Mouse (Mus musculus): ENCODE results near the gene Cntfr. TPM values are rescaled to one million over a fixed set of nuclear protein-coding genes. Genes with fewer than 3 reads are reported as not detected.
A peak's percentile ranks its signal among the peaks of the same experiment; 100 is the strongest.
"Not testable (repeated sequence)": the region's sequence is repeated elsewhere in the genome, so short reads cannot be mapped to it uniquely, and the experiment has no call there.

The Cntfr gene
- 0.77 and 1.1 TPM in 2 replicates for polyA plus RNA-seq (2015; fragmentation: Nextera tagmentation; extraction: Ambion mirVana)

GRCm38 (mm10) chr4:41696930-41697841, at the start of gene Cntfr:
TSS of gene Cntfr (minus strand) at chr4:41697089.
- H3K36me3 ChIP-seq (ENCODE audit: insufficient read depth, low read length); H3K4me3 ChIP-seq (ENCODE audit: low read depth, low read length); H3K9ac ChIP-seq (replicated peaks; ENCODE audit: low read depth); H3K4me1 ChIP-seq (ENCODE audit: insufficient read depth, low read depth, low read length); H3K9me3 ChIP-seq (ENCODE audit: low read length); ATAC-seq; H3K27me3 ChIP-seq (replicated peaks; ENCODE audit: insufficient read depth, low read length); H3K27ac ChIP-seq (ENCODE audit: low read length): not testable (repeated sequence)
- WGBS: 24% methylated on average over 20 of the region's 40 CpGs
- 0 out of 2 replicates have a peak within 1 kb of the TSS, but pooled peaks have one; percentile 14 for H3K4me2 ChIP-seq (replicated peaks; ENCODE audit: low read depth, low read length)
- DNase-seq (ENCODE audit: low spot score): peak; percentile 67
- peak; percentile 77 for TF ChIP-seq CTCF (IDR thresholded peaks at IDR 0.05)

- H3K4me3 ChIP-seq (ENCODE audit: low read depth, low read length): no peak overlapping the region
- WGBS: 46% methylated on average over 1 of the region's 1 CpGs
- H3K36me3 ChIP-seq (ENCODE audit: insufficient read depth, low read length): no peaks in the 10 kb centered on the region
- no peak overlapping the region for H3K9ac ChIP-seq (replicated peaks; ENCODE audit: low read depth)
- no peaks in the 10 kb centered on the region for H3K27me3 ChIP-seq (replicated peaks; ENCODE audit: insufficient read depth, low read length)
- DNase-seq (ENCODE audit: low spot score): no peak
- TF ChIP-seq EP300 (IDR thresholded peaks at IDR 0.05) (no peak), CTCF (IDR thresholded peaks at IDR 0.05) (no peak)
- peaks cover 5% of the 10 kb centered on the region; the same call in 1 of the 2 replicates for H3K4me1 ChIP-seq (ENCODE audit: insufficient read depth, low read depth, low read length)
- no peaks in the 10 kb centered on the region for H3K9me3 ChIP-seq (ENCODE audit: low read length)
- no peak for ATAC-seq
- no peak overlapping the region for H3K27ac ChIP-seq (ENCODE audit: low read length)
- H3K4me2 ChIP-seq (replicated peaks; ENCODE audit: low read depth, low read length): no peak overlapping the region
Measured at GRCm38 (mm10) chr4:41745021-41745420, 48.1 kb upstream of the Cntfr start.

GRCm38 (mm10) chr4:41744131-41744530, 47.2 kb upstream of the Cntfr start:
- H3K9me3 ChIP-seq (ENCODE audit: low read length): no peaks in the 10 kb centered on the region
- DNase-seq (ENCODE audit: low spot score) (no peak), ATAC-seq (no peak)
- H3K36me3 ChIP-seq (ENCODE audit: insufficient read depth, low read length): no peaks in the 10 kb centered on the region
- H3K9ac ChIP-seq (replicated peaks; ENCODE audit: low read depth): no peak overlapping the region
- peaks cover 7% of the 10 kb centered on the region; the same call in 1 of the 2 replicates for H3K4me1 ChIP-seq (ENCODE audit: insufficient read depth, low read depth, low read length)
- WGBS: 61% methylated on average over 2 of the region's 2 CpGs
- TF ChIP-seq CTCF (IDR thresholded peaks at IDR 0.05) (no peak), EP300 (IDR thresholded peaks at IDR 0.05) (no peak)
- H3K4me2 ChIP-seq (replicated peaks; ENCODE audit: low read depth, low read length): no peak overlapping the region
- H3K27me3 ChIP-seq (replicated peaks; ENCODE audit: insufficient read depth, low read length): no peaks in the 10 kb centered on the region
- no peak overlapping the region for H3K4me3 ChIP-seq (ENCODE audit: low read depth, low read length)
- H3K27ac ChIP-seq (ENCODE audit: low read length): no peak overlapping the region

- under 1% methylated on average over 27 of the region's 27 CpGs for WGBS
- H3K9me3 ChIP-seq (ENCODE audit: low read length): no peaks in the 10 kb centered on the region
- H3K27ac ChIP-seq (ENCODE audit: low read length): peak overlapping the region; percentile 84
- ATAC-seq: peak; percentile 98
- peak overlapping the region; percentile 51 for H3K9ac ChIP-seq (replicated peaks; ENCODE audit: low read depth)
- DNase-seq (ENCODE audit: low spot score): peak; percentile 95
- H3K27me3 ChIP-seq (replicated peaks; ENCODE audit: insufficient read depth, low read length): no peaks in the 10 kb centered on the region
- TF ChIP-seq EP300 (IDR thresholded peaks at IDR 0.05): no peak
- peak; percentile 37 for TF ChIP-seq CTCF (IDR thresholded peaks at IDR 0.05)
- H3K4me1 ChIP-seq (ENCODE audit: insufficient read depth, low read depth, low read length): peaks cover 7% of the 10 kb centered on the region; the same call in 1 of the 2 replicates
- peak overlapping the region; percentile 56 for H3K4me3 ChIP-seq (ENCODE audit: low read depth, low read length)
- peak overlapping the region; percentile 70 for H3K4me2 ChIP-seq (replicated peaks; ENCODE audit: low read depth, low read length)
- no peaks in the 10 kb centered on the region for H3K36me3 ChIP-seq (ENCODE audit: insufficient read depth, low read length)
Measured at GRCm38 (mm10) chr4:41741158-41741560, 44.3 kb upstream of the Cntfr start.

- H3K9me3 ChIP-seq (ENCODE audit: low read length): no peaks in the 10 kb centered on the region
- peak overlapping the region; percentile 56 for H3K4me3 ChIP-seq (ENCODE audit: low read depth, low read length)
- 3% methylated on average over 48 of the region's 48 CpGs for WGBS
- ATAC-seq: peak; percentile 80
- peak; percentile 28 for DNase-seq (ENCODE audit: low spot score)
- H3K36me3 ChIP-seq (ENCODE audit: insufficient read depth, low read length): no peaks in the 10 kb centered on the region
- H3K27ac ChIP-seq (ENCODE audit: low read length): peak overlapping the region; percentile 84
- H3K27me3 ChIP-seq (replicated peaks; ENCODE audit: insufficient read depth, low read length): no peaks in the 10 kb centered on the region
- H3K9ac ChIP-seq (replicated peaks; ENCODE audit: low read depth): peak overlapping the region; percentile 51
- H3K4me1 ChIP-seq (ENCODE audit: insufficient read depth, low read depth, low read length): peaks cover 7% of the 10 kb centered on the region; the same call in 1 of the 2 replicates
- TF ChIP-seq CTCF (IDR thresholded peaks at IDR 0.05) (peak; percentile 34), EP300 (IDR thresholded peaks at IDR 0.05) (no peak)
- H3K4me2 ChIP-seq (replicated peaks; ENCODE audit: low read depth, low read length): peak overlapping the region; percentile 70
Measured at GRCm38 (mm10) chr4:41740380-41741157, 43.7 kb upstream of the Cntfr start.

- TF ChIP-seq EP300 (IDR thresholded peaks at IDR 0.05) (no peak), CTCF (IDR thresholded peaks at IDR 0.05) (no peak)
- Histone ChIP-seq H3K4me3 (ENCODE audit: low read depth, low read length) (no peak overlapping the region), H3K4me1 (ENCODE audit: insufficient read depth, low read depth, low read length) (peaks cover 7% of the 10 kb centered on the region; the same call in 1 of the 2 replicates), H3K36me3 (ENCODE audit: insufficient read depth, low read length) (no peaks in the 10 kb centered on the region), H3K27me3 (replicated peaks; ENCODE audit: insufficient read depth, low read length) (no peaks in the 10 kb centered on the region), H3K9ac (replicated peaks; ENCODE audit: low read depth) (no peak overlapping the region), H3K9me3 (ENCODE audit: low read length) (no peaks in the 10 kb centered on the region), H3K4me2 (replicated peaks; ENCODE audit: low read depth, low read length) (no peak overlapping the region), H3K27ac (ENCODE audit: low read length) (no peak overlapping the region)
- DNase-seq (ENCODE audit: low spot score) (no peak), ATAC-seq (no peak)
- WGBS: 92% methylated on average over 13 of the region's 13 CpGs
Measured at GRCm38 (mm10) chr4:41739260-41739659, 42.4 kb upstream of the Cntfr start.
